Mouse (Mus musculus): ENCODE results near the gene Ccdc8. TPM values are rescaled to one million over a fixed set of nuclear protein-coding genes. Genes with fewer than 3 reads are reported as not detected.
"Not testable (repeated sequence)": the region's sequence is repeated elsewhere in the genome, so short reads cannot be mapped to it uniquely, and the experiment has no call there.

Ccdc8 gene
- polyA plus RNA-seq, 1 experiment from 2014 or later = 4.5 TPM

DNA sequence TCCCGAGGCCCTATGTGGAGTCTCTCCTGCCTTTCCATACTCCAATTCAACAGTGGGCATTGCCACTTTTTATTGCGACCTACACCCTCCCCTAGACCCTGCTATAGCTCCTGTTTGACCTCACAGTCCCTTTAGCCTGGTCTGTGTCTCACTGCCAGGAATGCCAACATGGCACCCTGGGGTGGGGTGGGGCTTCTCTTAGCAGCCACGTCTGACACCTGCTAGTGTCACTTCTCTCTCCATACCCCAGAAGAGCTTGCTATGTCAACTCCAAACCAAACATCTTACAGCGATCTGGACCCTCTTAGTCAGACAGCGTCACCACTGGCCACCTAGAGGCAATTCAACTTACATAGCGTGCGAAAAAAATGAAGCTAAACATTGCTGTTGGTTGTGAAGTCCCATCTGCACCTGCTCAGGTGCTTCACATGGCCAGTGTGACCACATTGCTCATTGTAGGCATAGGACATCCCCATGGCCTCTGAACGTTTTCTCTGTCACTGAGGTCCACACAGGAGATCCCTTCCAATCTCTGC lies 43.5 kb upstream of the Ccdc8 start:
- peak overlapping the region; percentile 96 for H3K4me2 ChIP-seq (ENCODE audit: low read length)
- WGBS = 51% methylated on average over 8 of the region's 8 CpGs
- no peaks in the 10 kb centered on the region for H3K9me3 ChIP-seq (ENCODE audit: control insufficient read depth, low read length)
- peak overlapping the region; percentile 80 for H3K4me3 ChIP-seq (replicated peaks; ENCODE audit: low read depth, low read length)
- H3K4me1 ChIP-seq (ENCODE audit: control insufficient read depth, insufficient read depth, low read length) = peaks cover 49% of the 10 kb centered on the region
- peaks cover 11% of the 10 kb centered on the region for H3K36me3 ChIP-seq (ENCODE audit: control insufficient read depth, insufficient read depth, low read length)
- peak overlapping the region; percentile 94 for H3K9ac ChIP-seq (replicated peaks; ENCODE audit: low read length)
- DNase-seq = peak; percentile 34
- no peaks in the 10 kb centered on the region for H3K27me3 ChIP-seq (ENCODE audit: control insufficient read depth, insufficient read depth, low read length)
- peak overlapping the region; percentile 97 for H3K27ac ChIP-seq (replicated peaks; ENCODE audit: low read depth, low read length)
- ATAC-seq (ENCODE audit: low FRiP score, low TSS enrichment) = no peak

DNA sequence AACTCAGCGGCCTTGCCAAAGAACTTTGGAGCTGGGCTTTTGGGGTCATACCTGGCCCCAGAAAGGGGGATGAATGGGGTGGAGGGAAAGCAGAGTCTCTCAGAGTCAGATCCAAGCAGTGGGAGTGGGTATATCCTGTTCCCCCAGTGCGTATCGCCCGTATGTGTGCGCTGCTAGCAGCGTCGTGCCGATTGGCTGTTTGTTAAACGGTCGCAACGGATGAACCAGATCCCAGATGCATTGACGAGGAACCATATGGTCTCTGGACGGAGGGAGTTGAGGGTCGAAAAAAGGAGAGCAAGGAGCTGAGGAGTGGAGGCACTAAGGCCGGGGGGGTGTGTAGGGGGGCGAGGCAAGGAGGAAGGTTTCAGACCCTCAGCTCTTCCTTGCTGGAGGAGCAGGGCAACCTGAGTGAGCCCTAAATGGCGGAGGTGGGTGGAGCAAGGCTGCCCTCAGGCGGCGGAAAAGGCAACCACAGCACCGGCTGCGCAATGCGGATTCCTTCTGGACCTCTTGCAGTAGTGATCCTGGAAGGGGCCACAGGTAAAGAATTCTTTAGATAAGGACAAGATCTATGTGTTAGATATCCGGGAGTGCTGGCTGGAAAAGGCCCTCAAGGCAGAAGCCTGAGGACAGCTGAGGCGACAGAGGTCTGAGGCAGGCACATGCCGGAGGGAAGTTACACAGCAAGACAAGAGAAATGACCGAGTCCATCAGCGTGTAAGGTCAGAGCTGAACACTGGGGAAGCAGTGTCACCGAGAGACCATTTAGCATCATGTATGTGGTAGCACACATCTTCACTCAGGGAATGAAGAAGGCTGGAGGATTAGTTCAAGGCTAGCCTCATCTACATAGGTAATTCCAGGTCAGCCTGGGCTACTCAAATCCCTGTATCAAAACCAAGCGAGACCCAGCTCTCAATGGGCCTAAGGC lies 42.3 kb upstream of the Ccdc8 start:
- Histone ChIP-seq H3K27ac (replicated peaks; ENCODE audit: low read depth, low read length) (peak overlapping the region; percentile 75), H3K4me3 (replicated peaks; ENCODE audit: low read depth, low read length) (peak overlapping the region; percentile 80), H3K4me1 (ENCODE audit: control insufficient read depth, insufficient read depth, low read length) (peaks cover 46% of the 10 kb centered on the region), H3K36me3 (ENCODE audit: control insufficient read depth, insufficient read depth, low read length) (peaks cover 11% of the 10 kb centered on the region), H3K27me3 (ENCODE audit: control insufficient read depth, insufficient read depth, low read length) (no peaks in the 10 kb centered on the region), H3K9me3 (ENCODE audit: control insufficient read depth, low read length) (no peaks in the 10 kb centered on the region), H3K9ac (replicated peaks; ENCODE audit: low read length) (peak overlapping the region; percentile 42; the same call in 1 of the 2 replicates), H3K4me2 (ENCODE audit: low read length) (peak overlapping the region; percentile 96)
- 11% methylated on average over 29 of the region's 29 CpGs for WGBS
- ATAC-seq (ENCODE audit: low FRiP score, low TSS enrichment) (peak; percentile 65), DNase-seq (peak; percentile 91)

DNA sequence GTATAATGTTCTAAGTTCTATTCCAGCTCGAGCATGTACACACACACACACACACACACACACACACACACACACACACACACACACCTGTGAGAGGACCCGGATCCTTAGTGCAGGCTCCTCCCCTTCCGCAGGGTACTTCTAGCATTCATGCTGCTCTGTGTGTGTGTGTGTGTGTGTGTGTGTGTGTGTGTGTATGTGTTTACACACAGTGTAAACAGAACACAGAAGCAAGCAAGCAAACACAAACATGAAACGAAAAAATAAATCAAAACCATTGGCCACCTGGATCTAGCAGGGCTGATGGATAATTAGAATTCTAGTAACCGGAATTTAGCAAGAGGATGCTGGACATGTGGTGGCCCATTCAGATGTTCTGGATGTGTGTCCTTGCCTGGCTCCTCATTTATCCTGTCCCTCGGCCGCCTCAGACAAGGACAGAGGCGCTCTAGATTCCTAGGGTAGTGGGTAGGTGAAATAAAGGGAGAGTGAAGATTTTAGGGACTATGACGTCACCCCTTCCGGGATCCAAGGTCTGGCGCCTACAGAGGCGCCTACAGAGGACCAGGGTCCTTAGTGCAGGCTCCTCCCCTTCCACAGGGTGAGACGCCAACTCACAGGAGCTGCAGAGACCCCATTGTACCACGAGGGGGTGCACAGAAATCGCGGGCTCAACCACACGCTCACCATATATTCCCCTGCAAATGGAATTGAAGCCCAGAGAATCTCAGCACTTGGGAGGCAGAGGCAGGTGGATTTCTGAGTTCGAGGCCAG lies 41.5 kb upstream of the Ccdc8 start:
- Histone ChIP-seq H3K27me3 (ENCODE audit: control insufficient read depth, insufficient read depth, low read length) (no peaks in the 10 kb centered on the region), H3K27ac (replicated peaks; ENCODE audit: low read depth, low read length) (peak overlapping the region; percentile 75; the same call in 1 of the 2 replicates), H3K4me3 (replicated peaks; ENCODE audit: low read depth, low read length) (no peak overlapping the region), H3K9me3 (ENCODE audit: control insufficient read depth, low read length) (no peaks in the 10 kb centered on the region), H3K36me3 (ENCODE audit: control insufficient read depth, insufficient read depth, low read length) (peaks cover 11% of the 10 kb centered on the region), H3K9ac (replicated peaks; ENCODE audit: low read length) (no peak overlapping the region), H3K4me1 (ENCODE audit: control insufficient read depth, insufficient read depth, low read length) (peaks cover 37% of the 10 kb centered on the region), H3K4me2 (ENCODE audit: low read length) (no peak overlapping the region)
- ATAC-seq (ENCODE audit: low FRiP score, low TSS enrichment) (peak; percentile 57; the same call in 1 of the 2 replicates), DNase-seq (peak; percentile 90)
- WGBS = 30% methylated on average over 18 of the region's 18 CpGs

DNA sequence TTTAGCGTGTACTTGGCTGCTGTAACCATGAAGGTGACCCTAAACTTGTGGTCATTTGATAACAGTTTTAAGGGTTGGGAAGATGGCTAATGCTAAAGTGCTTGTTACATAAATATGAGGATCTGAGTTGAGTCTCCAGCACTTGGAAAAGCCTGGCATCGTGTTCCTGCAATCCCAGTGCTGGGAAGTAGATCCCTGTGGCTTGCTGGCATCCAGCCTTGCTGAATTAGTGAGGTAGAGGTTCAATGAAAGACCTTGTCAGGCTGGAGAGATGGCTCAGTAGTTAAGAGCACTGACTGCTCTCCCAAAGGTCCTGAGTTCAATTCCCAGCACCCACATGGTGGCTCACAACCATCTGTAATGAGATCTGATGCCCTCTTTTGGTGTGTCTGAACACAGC lies 38.7 kb upstream of the Ccdc8 start:
- WGBS = 72% methylated on average over 2 of the region's 2 CpGs
- H3K9ac ChIP-seq (replicated peaks; ENCODE audit: low read length); DNase-seq; H3K4me2 ChIP-seq (ENCODE audit: low read length); H3K4me3 ChIP-seq (replicated peaks; ENCODE audit: low read depth, low read length); H3K36me3 ChIP-seq (ENCODE audit: control insufficient read depth, insufficient read depth, low read length); H3K27me3 ChIP-seq (ENCODE audit: control insufficient read depth, insufficient read depth, low read length); H3K9me3 ChIP-seq (ENCODE audit: control insufficient read depth, low read length); ATAC-seq (ENCODE audit: low FRiP score, low TSS enrichment); H3K27ac ChIP-seq (replicated peaks; ENCODE audit: low read depth, low read length): not testable (repeated sequence)
- H3K4me1 ChIP-seq (ENCODE audit: control insufficient read depth, insufficient read depth, low read length) = peaks cover 41% of the 10 kb centered on the region

DNA sequence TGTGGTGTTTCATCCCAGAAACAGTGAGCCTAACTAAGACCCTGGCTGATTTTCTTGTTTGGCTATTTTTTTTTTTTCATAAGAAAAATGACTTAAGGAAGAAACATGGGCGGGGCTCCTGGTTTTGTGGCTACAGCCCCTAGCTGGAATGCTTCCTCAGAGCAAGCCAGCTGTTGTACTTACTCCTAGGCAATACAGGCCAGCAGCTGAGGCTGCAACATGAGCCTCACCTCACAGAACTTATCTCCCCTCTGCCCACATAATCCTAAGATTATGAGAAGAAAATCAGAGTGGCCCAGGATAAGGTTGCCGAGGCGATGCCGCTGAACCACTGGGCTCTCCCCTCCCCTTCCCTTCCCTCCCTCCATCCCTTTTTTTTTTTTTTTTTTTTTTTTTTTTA lies 36.8 kb upstream of the Ccdc8 start:
- 72% methylated on average over 4 of the region's 4 CpGs for WGBS
- H3K27me3 ChIP-seq (ENCODE audit: control insufficient read depth, insufficient read depth, low read length) = no peaks in the 10 kb centered on the region
- H3K4me3 ChIP-seq (replicated peaks; ENCODE audit: low read depth, low read length) = no peak overlapping the region
- ATAC-seq (ENCODE audit: low FRiP score, low TSS enrichment) (no peak), DNase-seq (no peak)
- no peaks in the 10 kb centered on the region for H3K9me3 ChIP-seq (ENCODE audit: control insufficient read depth, low read length)
- no peaks in the 10 kb centered on the region for H3K36me3 ChIP-seq (ENCODE audit: control insufficient read depth, insufficient read depth, low read length)
- H3K4me2 ChIP-seq (ENCODE audit: low read length) = no peak overlapping the region
- peak overlapping the region; percentile 87; the same call in 1 of the 2 replicates for H3K27ac ChIP-seq (replicated peaks; ENCODE audit: low read depth, low read length)
- peaks cover 43% of the 10 kb centered on the region for H3K4me1 ChIP-seq (ENCODE audit: control insufficient read depth, insufficient read depth, low read length)
- no peak overlapping the region for H3K9ac ChIP-seq (replicated peaks; ENCODE audit: low read length)

DNA sequence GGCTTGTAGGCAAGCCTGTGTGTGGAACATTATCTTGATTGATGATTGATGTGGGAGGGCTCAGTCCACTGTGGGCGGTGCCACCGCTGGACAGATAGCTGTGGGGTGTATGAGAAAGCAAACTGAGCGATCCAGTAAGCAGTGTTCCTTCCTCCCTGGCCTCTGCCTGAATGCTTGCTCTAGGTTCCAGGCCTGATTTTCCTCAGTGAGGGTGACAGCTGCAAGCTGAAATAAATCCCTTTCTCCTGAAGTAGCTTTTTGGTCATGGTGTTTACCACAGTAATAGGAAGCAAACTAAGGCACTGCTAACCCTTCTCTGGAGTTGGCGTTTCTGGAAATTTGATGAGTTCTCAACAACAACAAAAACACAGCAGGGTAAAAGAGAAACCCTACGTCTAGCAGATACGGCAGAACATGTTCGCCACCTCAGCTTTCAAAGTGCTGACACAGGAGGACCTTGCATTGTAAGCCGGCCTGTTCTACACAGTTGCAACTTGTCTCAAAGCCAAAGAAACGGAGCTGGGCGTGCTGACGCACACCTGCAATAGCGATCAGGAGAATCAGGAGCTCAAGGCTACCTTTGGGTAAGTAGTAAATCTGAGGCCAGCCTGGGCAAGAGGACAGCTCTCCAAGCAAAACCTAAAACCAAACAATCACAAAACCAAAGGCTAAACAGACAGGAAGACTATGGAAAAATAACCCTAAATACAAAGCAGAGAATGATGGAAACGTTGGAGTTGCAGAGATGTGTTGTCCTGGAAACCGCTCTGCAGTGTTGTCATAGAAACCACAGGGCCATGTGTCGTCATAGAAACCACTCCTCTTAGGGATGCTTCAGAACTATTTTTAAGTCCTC lies 35.9 kb upstream of the Ccdc8 start:
- Histone ChIP-seq H3K9me3 (ENCODE audit: control insufficient read depth, low read length) (no peaks in the 10 kb centered on the region), H3K4me3 (replicated peaks; ENCODE audit: low read depth, low read length) (no peak overlapping the region; the same call in 1 of the 2 replicates), H3K9ac (replicated peaks; ENCODE audit: low read length) (no peak overlapping the region), H3K36me3 (ENCODE audit: control insufficient read depth, insufficient read depth, low read length) (no peaks in the 10 kb centered on the region), H3K4me1 (ENCODE audit: control insufficient read depth, insufficient read depth, low read length) (peaks cover 52% of the 10 kb centered on the region), H3K27ac (replicated peaks; ENCODE audit: low read depth, low read length) (peak overlapping the region; percentile 87), H3K4me2 (ENCODE audit: low read length) (peak overlapping the region; percentile 29), H3K27me3 (ENCODE audit: control insufficient read depth, insufficient read depth, low read length) (no peaks in the 10 kb centered on the region)
- DNase-seq (peak; percentile 89), ATAC-seq (ENCODE audit: low FRiP score, low TSS enrichment) (no peak)
- 25% methylated on average over 15 of the region's 15 CpGs for WGBS

DNA sequence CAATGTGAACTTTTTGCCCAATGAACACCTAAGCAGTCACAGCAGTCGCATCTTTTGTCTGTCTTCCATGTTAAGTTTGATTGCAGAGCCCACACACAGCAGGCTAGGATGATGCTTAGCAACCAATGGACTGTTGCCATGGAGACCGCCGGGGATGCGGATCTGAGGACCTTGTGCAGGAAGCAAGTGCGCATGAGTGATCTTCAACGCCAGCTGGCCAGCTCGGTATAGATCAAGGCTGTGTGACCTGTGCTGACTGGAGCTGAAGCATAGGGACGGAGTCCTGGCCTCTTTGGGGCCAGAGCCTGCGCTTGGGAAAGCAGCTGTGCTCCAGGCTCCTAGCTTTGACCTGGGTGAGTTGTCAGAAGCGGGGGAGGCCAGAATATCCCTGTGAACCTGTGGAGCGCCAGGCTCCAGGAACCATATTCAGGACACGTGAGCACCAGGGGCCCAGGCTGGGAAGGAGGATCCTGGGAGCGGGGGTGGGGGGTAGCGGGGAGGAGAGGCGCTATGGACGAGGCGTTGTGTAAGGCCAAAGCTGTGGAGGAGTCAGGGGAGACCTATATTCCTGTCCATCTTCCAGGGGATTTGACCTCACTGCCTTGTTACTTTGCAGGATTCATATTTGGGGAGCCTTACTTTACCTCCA lies 32.8 kb upstream of the Ccdc8 start, which contains the start of gene Pnmal1:
Gene Pnmal1, plus strand, starts transcription at position 141 of the 649 bp plus-strand sequence.
- H3K4me3 ChIP-seq (replicated peaks; ENCODE audit: low read depth, low read length) = peak within 1 kb of the TSS; percentile 44
- 1% methylated on average over 17 of the region's 17 CpGs for WGBS
- DNase-seq (peak; percentile 98), ATAC-seq (ENCODE audit: low FRiP score, low TSS enrichment) (peak; percentile 94)
- H3K27me3 ChIP-seq (ENCODE audit: control insufficient read depth, insufficient read depth, low read length) = no peaks in the 10 kb centered on the region
- peak within 1 kb of the TSS; percentile 95 for H3K27ac ChIP-seq (replicated peaks; ENCODE audit: low read depth, low read length)
- no peaks in the 10 kb centered on the region for H3K9me3 ChIP-seq (ENCODE audit: control insufficient read depth, low read length)
- peak within 1 kb of the TSS; percentile 79 for H3K4me2 ChIP-seq (ENCODE audit: low read length)
- H3K4me1 ChIP-seq (ENCODE audit: control insufficient read depth, insufficient read depth, low read length) = peaks cover 55% of the 10 kb centered on the region
- H3K9ac ChIP-seq (replicated peaks; ENCODE audit: low read length) = peak within 1 kb of the TSS; percentile 56
- H3K36me3 ChIP-seq (ENCODE audit: control insufficient read depth, insufficient read depth, low read length) = 0 out of 2 replicates have a peak, but pooled peaks cover 8% of the 10 kb centered on the region
